Mouse (Mus musculus): Measurements from ENCODE around the gene Slc43a3. TPM values are rescaled to one million over a fixed set of nuclear protein-coding genes. Genes with fewer than 3 reads are reported as not detected.
"Not testable (repeated sequence)": the region's sequence is repeated elsewhere in the genome, so short reads cannot be mapped to it uniquely, and the experiment has no call there.

The Slc43a3 gene
- total RNA-seq (2021): 10 to 100 TPM; 56.3 to 69.7 TPM
- long read RNA-seq, experiment 1, transcript Slc43a3-201 (13 exons, 2,583 nt): major isoform, 18 of 54 reads
- long read RNA-seq, experiment 1, partial matches to known transcripts: 16 of 54 reads
- long read RNA-seq, experiment 1, other reads (novel, unspliced or antisense): 20 of 54 reads
- long read RNA-seq, experiment 2, transcript Slc43a3-201 (13 exons, 2,583 nt): major isoform, 20 of 44 reads
- long read RNA-seq, experiment 2, partial matches to known transcripts: 6 of 44 reads
- long read RNA-seq, experiment 2, other reads (novel, unspliced or antisense): 18 of 44 reads

GRCm38 (mm10) chr2:84936474-84937429 is at the start of gene Slc43a3:
TSS of gene Slc43a3 (plus strand) at chr2:84936579.
- DNase-seq: peak; percentile 83

DNA sequence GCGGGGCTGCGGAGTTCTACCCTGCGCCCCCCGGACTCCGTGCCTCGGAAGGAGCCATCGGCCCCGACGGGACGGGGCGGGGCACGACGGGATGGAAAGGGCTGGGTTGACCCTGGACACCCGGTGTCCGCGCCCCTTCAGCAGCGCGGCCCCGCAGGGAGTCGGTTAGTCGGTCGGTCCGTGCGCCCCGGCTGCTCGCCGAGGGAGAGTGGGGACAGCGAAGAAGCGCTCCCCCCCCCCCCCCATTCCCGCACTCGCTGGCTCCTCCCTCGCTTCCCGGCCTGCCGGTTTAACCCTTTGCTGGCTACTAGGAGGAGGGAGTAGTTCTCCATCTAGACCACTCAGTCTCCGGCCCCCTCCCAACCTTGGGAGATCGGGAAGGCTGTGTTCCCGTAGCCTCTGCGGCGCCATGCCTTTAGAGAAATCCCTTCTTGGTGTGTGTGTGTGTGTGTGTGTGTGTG is 49.5 kb upstream of the Slc43a3 start:
- DNase-seq: peak; percentile 32

DNA sequence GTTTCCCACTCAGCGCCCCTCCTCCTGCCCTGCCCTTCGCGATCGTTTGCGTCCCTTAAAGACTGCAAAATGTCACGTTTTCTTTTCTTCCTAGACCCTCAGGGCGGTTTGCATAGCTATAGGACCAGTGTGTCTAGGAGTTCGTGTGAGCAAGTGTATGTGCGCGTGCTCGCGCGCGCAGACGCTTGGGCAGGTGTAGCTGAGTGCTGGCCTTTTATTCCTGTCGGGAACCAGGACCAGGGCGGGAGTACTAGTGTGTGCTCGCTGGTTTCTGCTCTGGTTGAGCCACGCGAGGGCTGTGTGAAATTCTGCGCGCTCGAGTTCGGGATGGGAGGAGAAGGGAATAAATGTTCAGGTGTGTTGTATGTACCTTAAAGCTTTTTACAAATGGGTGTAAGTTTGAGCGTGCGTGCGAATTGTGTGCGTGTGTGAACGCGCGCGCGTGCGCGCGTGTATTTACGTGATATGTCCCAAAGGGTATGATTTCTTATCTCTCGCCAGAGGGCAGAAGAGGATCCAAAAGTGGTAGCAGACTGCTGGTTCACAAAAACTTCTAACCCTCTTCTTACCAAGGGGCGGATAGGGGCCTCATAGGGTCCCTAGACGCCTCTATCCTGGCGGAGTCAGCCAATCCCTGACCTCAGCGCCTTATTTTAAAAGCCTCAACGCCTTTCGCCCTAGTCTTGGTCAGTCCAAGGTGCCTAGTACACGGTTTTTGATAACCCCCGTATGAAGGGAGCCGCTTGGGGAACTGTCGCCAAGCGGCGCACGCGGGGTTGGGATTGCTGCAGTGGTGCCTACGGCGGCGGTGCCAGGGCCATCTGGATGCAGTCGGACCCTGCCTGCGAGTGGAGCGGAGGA is 48.7 kb upstream of the Slc43a3 start:
- DNase-seq: peak; percentile 27

- DNase-seq: peak; percentile 84
These were observed 47.6 kb upstream of the Slc43a3 start for GRCm38 (mm10) chr2:84888657-84889315.

DNA sequence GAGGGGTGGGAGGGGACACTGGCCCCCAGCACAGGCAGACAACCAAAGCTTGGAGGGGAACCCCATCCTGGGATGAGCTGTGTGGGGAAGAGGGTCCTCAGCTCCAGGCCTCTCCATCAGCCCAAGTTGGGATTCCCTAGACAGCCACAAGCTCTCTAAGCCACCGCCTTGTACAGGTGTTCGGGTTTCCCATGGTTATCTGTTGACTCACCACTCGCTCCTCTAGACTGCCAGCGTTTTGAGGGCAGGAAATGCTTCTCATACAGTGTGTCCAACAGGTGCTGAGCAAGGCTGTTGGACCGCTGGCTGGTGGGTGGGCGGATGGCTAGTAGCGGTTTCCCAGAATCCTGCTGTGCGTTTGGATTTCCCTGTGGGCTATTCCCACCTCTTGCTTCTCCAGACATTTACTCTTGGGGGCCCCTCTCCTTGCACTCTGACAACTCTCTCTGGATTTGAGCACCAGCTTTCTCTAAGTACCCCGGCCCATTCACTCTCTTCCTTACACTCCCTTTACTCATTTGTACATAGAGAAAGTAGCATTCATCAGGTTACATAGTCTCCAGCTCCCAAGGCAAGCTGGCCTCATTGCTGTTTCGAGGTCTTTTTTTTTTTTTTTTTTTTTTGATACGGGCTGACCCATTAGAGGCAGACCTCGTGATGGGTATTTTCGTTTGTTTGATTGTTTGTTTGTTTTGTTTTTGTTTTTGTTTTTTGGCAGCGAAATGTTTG is 46.9 kb upstream of the Slc43a3 start:
- DNase-seq: no peak

- DNase-seq: peak; percentile 88
These were observed 46.4 kb upstream of the Slc43a3 start for GRCm38 (mm10) chr2:84890045-84890340.

DNA sequence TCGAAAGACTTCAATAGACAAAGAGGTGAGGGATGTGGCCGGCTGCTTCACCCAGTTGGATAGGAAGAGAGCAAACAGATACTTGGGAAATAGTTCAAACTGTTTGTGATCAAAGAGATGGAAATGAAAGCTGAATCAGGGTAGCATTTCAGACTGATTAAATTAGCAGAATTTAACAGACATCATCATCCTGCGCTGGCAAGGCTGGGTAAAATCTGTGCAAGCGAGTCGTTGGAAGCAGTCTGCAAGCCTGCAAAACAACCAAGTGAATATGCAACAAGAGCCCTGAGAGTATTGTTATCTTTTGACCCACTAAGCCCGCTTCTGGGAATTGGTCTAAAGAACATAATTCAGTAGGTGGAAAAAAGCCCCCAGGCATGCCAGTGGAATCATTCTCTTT is 43.0 kb upstream of the Slc43a3 start:
- DNase-seq: no peak

- no peak for DNase-seq
These were observed 40.7 kb upstream of the Slc43a3 start for GRCm38 (mm10) chr2:84895495-84896198.

GRCm38 (mm10) chr2:84896686-84897085 is 39.7 kb upstream of the Slc43a3 start:
- not testable (repeated sequence) for DNase-seq

- DNase-seq: no peak
These were observed 23.7 kb upstream of the Slc43a3 start for GRCm38 (mm10) chr2:84912722-84913121.

DNA sequence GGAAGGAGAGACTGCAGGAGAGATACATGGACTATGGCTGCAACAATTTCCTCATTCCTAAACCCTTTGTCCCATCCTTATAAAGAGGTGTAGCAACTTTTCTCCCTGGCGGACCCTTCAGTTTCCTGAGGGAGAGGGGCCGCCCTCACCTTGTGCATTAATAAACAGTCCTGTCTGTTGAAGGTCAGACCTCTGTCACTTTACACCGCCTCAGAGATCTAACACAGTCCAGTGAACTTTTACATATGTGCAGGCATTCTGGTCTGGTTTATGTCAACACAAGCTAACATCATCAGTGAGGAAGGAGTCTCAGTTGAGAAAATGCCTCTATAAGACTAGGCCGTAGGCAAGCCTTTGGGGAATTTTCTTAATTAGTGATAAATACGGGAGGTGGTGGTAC is 22.5 kb upstream of the Slc43a3 start:
- DNase-seq: no peak

DNA sequence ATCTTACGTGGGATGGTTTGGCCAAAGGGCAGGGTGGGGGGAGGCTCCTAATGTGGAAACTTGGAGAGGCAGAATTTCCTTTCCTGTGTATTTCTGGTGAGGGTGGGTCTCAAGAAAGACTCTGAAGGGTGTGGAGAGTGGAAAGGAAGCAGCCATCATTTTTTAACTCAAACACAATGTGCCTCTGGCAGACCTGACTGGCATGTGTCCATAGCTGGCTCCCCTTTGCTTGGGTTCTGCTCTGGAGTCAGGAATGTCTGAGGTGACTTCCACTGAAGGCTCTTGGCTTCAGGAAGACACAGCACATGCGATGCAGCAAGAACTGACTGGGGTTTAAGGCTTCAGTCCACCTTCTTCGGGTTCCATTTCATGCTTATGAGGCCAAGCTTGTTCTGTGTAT is 21.0 kb upstream of the Slc43a3 start:
- DNase-seq: no peak

- DNase-seq: peak; percentile 54
These were observed 19.6 kb upstream of the Slc43a3 start for GRCm38 (mm10) chr2:84916548-84917320.

DNA sequence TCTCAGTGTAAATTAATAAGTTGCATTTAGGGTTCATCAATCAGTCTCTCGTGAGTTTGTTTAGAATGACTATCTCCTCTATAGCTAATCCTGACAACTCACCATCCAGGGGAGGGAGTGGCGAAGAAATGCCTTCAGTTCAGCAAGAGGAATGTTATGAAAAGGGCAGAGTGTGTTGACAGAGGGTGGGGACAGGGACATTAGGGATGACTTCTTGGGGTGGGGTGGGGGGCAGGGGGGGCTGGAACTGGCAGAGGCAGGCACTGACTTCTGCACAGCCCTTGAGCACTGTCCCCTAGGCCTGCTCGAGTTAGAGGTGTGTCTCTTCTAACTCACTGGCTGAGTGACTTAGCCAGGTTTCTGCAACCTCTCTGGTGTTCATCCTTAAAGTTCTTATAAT is 18.2 kb upstream of the Slc43a3 start:
- no peak for DNase-seq

DNA sequence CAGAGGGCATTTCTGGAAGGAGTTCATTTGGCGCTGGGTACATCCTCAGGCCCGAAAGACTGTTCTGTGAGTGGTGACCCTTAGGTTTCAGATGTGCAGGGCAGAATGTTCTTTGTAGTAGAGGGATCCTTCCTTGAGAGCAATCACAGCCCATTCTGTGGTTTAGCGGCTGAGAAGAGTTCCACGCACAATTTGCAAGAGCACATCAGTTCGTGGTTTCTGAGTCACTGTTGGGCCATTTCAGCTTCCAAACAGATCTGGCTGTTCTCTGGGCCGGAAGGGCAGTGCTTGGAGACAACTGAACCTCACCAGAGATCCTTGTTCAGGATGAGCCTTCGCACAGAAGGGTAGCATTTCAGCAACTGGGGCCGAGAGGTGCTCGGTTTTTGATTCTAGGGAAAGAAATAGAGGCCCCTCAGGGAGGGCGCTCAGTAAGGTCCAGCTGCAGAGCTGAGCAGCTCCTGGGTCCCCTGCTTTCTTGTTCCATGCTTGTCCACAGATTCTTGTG is 16.7 kb upstream of the Slc43a3 start:
- no peak for DNase-seq

DNA sequence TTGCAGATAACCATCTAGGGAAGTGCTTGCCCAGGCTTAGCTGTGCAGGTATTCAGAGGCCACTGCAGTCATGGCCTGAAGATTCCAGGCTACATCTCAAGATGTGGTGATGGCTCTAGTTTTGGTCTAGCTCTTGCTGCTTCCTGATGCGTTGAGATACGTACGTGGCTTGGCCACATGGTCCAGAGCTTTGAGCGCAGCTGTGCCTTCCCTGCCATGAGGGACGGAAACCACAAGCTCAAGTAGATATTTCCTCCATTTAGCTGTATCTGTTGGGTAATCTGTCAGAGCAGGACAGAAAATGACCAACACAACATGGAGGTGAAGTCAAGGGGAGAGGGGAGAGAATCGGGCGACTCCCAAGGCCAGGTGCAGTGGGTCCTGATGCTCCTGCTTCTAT is 6.2 kb upstream of the Slc43a3 start:
- DNase-seq: no peak

GRCm38 (mm10) chr2:84933992-84934648 is 2.3 kb upstream of the Slc43a3 start:
- DNase-seq: no peak

DNA sequence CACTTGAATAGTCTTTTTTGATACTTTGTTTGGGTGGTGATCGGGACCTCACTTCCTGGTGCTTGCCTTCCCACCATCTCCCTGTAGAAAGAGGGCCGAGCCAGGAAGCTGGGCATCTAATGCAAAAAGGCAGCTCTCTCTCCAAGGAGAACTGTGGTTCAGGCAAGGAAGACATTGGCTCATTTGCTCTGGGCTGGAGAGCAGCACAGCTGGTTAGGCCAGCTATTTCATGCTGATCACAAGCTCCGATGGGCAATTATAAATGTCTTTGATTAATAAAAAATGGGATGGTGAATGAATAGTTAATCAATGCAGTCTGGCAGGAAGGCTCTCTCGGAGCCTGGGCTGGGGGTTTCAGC is 1.8 kb upstream of the Slc43a3 start:
- DNase-seq: no peak

- no peak for DNase-seq
These were observed 1.3 kb upstream of the Slc43a3 start for GRCm38 (mm10) chr2:84935065-84935464.

Data from adrenal gland, postnatal 10 days (tissue).